Mouse (Mus musculus) lung, adult 2 months (tissue): ENCODE data around the gene Col6a6. TPM values are rescaled to one million over a fixed set of nuclear protein-coding genes. Genes with fewer than 3 reads are reported as not detected.
"Not testable (repeated sequence)": the region's sequence is repeated elsewhere in the genome, so short reads cannot be mapped to it uniquely, and the experiment has no call there.

Experiments
- DNase-seq: peaks from one replicate; pipeline ENCODE4 v3.0.0; 2022
- H3K4me1 ChIP-seq: fragments of 200-500 bp; 2 replicates; pipeline ENCODE4 v1.6.1; 2011; ENCODE audit warnings: low read length; ENCODE audit not compliant: control insufficient read depth, insufficient read depth
- H3K4me3 ChIP-seq: fragments of 200-500 bp; replicated peaks from 2 replicates; pipeline ENCODE3; 2011; ENCODE audit warnings: low read depth, mild to moderate bottlenecking, control low read depth, low read length; ENCODE audit errors: extremely low read depth
- CTCF ChIP-seq: fragments of 200-500 bp; IDR thresholded peaks from 2 replicates; pipeline ENCODE4 v1.5.1; 2011; ENCODE audit warnings: mild to moderate bottlenecking, low read length, control low read depth; ENCODE audit not compliant: insufficient read depth
- POLR2A ChIP-seq: fragments of 200-500 bp; IDR thresholded peaks from 2 replicates; pipeline ENCODE4 v1.6.1; 2011; ENCODE audit warnings: low read depth, mild to moderate bottlenecking, control low read depth, low read length, borderline replicate concordance; ENCODE audit errors: extremely low read depth
- WGBS: fragments of 180-500 bp; shearing (Covaris S2); methylation state at CpG from one replicate; pipeline ENCODE4 v1.1.7; 2018; 5-methylcytosine and 5-hydroxymethylcytosine counted together
- polyA plus RNA-seq: library from polyadenylated mRNA; depleted of rRNA; stranded (reverse); fragments of >200 nt; gene quantifications from 2 replicates; pipeline ENCODE4 v1.2.3, GENCODE M21; 2012; rRNA removed

Gene Col6a6
- 0.24 and 0.36 TPM in 2 replicates for polyA plus RNA-seq

DNA sequence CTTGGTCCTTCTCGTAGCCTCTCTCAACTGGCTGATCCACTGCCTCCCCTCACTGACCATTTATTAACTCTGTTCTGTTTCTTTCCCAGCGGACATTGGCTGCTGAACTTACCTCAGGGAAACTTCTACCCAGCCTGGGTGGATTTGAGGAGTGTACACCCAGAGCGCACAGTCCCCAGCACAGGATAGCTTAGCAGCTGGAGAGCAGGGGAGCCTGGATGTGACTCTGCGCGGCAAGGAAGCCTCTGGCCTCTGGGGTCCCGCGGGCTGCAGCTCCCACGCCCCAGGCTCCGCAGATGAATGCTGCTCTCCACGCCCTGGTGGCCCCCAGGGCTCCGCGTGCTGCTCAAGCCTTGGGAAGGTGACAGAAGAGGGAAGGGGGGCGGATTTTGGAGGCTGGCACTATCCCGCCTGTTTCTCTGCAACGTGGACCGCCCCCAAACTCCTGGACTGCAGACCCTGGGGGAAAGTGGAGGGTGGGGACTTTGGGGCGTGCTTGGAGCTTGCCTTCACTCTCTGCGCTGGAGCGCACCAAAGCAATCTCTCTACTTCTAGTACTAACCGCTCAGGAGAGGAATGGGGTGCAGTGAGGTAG is at the start of gene Col6a6:
TSS of gene Col6a6 (minus strand) at position 370 of the 595 bp plus-strand sequence.
- Histone ChIP-seq H3K4me1 (no peaks in the 10 kb centered on the region), H3K4me3 (no peak within 1 kb of the TSS)
- TF ChIP-seq POLR2A, result no peak
- no peak for TF ChIP-seq CTCF
- WGBS, result 21% methylated on average over 20 of the region's 20 CpGs
- no peak for DNase-seq

DNA sequence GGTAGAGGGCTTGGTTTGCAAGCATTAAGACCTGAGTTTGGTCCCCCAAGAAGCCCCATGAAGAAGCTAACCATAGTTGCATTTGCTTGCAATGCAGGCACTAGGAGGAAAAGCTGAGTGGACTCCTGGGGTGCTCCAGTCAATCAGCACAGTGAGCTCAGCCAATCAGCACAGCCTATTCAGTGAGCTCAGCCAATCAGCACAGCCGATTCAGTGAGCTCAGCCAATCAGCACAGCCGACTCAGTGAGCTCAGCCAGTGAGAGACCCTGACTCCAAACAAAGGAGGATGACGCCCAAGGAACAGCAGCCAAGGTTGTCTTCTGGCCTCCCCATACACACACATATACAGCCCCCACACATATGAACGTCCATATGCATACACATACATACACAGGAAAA is 48.2 kb upstream of the Col6a6 start:
- no peak for TF ChIP-seq POLR2A
- no peak for TF ChIP-seq CTCF
- no peak overlapping the region for H3K4me3 ChIP-seq
- no peaks in the 10 kb centered on the region for H3K4me1 ChIP-seq
- 87% methylated on average over 4 of the region's 4 CpGs for WGBS
- no peak for DNase-seq

DNA sequence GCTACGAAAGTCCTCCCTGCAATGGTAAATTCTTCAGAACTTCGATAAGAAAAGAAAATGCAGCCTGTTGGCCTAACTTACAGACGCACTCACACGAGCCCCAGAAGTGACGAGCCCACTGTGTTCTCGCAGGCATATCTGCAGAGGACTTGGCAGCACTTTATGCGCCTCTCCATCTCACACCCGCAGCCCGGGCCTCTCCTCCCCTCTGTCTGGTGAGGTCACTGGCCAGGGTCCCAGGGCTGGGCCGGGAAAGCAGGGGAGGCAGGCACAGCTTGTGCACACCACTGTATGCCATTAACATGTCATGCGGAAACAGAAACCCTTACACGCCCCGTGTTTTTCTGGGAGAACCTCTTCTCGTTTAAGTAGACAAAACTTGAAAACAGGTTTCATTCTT is 43.7 kb upstream of the Col6a6 start:
- TF ChIP-seq POLR2A (no peak), CTCF (no peak)
- no peak for DNase-seq
- Histone ChIP-seq H3K4me1 (no peaks in the 10 kb centered on the region), H3K4me3 (no peak overlapping the region)
- 62% methylated on average over 14 of the region's 14 CpGs for WGBS

DNA sequence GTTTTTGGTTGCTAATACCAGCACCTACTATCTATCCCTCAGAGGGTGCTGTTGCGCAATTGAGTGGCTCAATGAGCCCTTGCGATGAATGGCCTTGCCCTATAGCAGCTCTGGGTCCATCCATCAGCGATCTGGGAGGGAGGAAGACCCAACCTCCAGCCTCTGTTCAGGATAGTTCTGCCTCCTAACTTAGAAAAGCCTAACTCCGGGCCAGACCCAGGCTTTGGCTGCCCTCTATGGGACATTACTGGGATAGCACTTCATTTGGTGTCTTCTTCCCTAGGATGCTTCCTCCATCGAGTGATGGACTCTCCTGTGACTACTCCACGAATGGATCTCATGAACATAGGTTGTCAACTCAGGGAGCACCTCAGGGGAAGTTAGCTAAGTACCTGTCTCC is 29.8 kb upstream of the Col6a6 start:
- H3K4me1 ChIP-seq, result no peaks in the 10 kb centered on the region
- peak; percentile 38 for DNase-seq
- no peak overlapping the region for H3K4me3 ChIP-seq
- no peak for TF ChIP-seq POLR2A
- TF ChIP-seq CTCF, result peak; percentile 73
- 11% methylated on average over 6 of the region's 6 CpGs for WGBS

DNA sequence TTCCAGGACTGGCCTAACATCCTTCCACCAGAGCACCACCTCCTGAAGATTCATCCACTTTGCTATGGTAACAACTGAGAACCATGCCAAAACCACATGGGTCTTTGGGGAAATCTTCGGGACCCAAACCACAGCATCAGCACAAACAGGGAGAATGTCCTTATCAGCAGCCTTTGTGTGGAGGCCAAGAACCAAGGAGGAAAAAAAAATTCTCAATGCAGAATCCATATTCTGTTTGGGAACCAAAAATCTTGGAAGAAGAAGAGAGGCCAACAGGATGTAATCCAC is 24.8 kb upstream of the Col6a6 start:
- Histone ChIP-seq H3K4me1 (no peaks in the 10 kb centered on the region), H3K4me3 (no peak overlapping the region)
- TF ChIP-seq POLR2A (no peak), CTCF (no peak)
- WGBS, result 69% methylated on average over 1 of the region's 1 CpGs
- DNase-seq, result no peak

DNA sequence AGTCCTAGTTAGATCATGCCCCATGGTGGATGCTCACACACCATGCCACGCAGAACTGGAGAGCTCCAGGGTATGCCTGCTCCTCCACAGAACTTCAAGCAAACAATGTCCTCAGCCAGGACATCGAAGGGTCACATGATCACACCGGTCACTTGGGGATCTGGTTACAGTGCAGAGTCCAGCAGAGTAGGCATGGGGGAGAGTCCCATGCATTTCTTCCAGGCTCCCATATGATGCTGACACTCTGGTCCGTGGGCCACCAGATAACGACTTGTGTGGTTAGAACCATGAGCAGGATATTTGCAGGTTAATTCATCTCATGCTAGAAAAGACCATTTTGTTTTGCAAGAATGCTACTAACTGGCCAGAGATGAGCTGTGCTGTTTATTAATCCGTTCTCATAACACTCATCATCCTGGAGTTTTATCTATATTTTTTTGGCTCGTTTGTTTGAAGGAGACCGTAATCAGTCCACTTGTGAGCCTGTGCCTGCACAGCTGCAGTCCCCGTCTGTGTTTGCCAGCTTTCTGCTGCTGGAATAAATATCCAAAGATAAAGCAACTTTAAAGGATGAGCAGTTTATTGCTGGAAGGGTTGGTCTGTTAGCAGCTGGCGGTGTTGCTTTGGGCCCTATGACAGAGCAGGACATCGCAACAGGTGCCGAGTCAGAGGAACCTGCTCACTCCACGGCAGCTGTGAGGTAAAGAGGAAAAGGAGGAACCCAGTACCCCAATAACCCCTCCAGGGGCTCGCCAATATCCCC is 24.2 kb upstream of the Col6a6 start:
- Histone ChIP-seq H3K4me3 (no peak overlapping the region), H3K4me1 (no peaks in the 10 kb centered on the region)
- 48% methylated on average over 14 of the region's 14 CpGs for WGBS
- DNase-seq, result no peak
- TF ChIP-seq CTCF (no peak), POLR2A (no peak)

DNA sequence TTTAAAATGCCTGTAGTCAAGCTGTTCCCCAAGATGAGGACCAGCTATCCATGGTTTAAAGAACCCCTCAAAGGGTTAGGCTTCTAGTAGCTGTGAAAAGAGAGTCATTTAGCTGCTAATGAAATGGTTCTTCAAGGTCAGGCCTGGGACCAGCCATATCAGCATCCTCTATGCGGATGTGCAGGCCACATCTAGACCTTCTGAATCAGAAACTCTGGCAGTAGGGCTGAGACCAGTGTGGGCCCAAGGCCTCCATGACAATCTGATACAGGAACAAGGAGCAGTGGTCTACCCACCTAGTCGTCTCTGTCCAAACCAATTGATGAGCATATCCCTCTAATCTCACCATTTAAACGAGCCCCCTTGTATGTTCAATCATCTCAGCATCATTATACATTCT is 23.1 kb upstream of the Col6a6 start:
- no peak overlapping the region for H3K4me3 ChIP-seq
- DNase-seq, result no peak
- H3K4me1 ChIP-seq, result no peaks in the 10 kb centered on the region
- no peak for TF ChIP-seq CTCF
- no peak for TF ChIP-seq POLR2A
- 77% methylated on average over 3 of the region's 3 CpGs for WGBS

DNA sequence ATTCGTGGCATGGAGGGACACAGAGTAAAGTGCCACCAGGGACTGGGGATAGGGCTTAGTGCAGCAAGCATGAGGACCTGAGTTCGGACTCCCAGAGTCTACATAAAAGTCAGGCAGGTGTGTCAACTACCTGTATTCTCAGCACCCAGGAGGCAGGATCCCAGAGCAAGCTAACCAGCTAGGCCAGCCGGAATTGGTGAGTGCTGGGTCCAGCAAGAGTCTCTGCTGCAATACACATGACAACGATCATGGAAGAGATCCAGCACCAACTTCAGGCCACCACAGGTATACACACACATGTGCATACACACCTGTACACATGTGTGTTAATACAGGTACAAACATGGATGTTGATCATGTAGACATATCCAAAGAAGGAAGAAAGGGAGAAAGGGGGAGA is 20.4 kb upstream of the Col6a6 start:
- WGBS, result 72% methylated on average over 4 of the region's 4 CpGs
- no peak for DNase-seq
- H3K4me3 ChIP-seq, result no peak overlapping the region
- TF ChIP-seq POLR2A (no peak), CTCF (no peak)
- H3K4me1 ChIP-seq, result no peaks in the 10 kb centered on the region

DNA sequence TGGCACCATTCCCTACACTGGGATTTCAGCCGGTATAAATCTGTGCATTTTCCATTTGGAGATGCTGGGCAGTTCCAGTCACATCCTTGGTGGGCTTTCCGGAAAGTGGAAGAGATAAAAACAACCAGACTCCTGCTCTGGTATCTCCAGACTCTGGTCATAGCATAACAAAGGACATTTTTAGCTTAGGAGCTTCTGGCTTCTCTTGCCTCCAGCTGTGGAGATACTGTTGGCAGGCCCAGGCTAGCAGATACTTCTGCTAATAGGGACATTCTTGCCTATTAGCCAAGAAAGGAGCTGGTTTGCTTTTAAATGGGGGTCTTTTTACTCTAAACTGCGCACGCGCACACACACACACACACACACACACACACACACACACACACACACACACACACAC is 19.3 kb upstream of the Col6a6 start:
- no peak overlapping the region for H3K4me3 ChIP-seq
- TF ChIP-seq CTCF, result no peak
- no peak for TF ChIP-seq POLR2A
- H3K4me1 ChIP-seq, result no peaks in the 10 kb centered on the region
- DNase-seq, result no peak
- WGBS, result 87% methylated on average over 5 of the region's 5 CpGs

DNA sequence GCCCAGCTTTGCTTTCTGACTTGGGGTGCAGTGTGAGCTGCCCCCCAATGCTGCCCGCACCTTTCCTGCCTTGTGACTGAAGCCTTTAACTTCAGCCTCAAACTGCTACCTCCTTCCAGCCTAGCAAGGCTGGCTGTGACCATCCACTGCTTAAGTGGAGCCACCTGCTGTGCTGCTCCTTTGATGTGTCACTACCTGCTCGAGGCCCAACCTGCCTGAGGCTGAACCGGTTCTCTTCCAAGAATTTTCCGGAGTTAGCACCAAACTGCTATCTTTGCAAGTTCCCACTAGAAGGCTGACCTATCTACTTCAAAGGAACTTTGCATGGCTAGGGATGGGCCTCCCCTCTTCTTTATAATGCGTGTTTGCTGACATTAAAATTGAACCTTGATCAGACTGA is 13.4 kb upstream of the Col6a6 start:
- WGBS, result 48% methylated on average over 5 of the region's 5 CpGs
- H3K4me3 ChIP-seq, DNase-seq, H3K4me1 ChIP-seq: not testable (repeated sequence)

DNA sequence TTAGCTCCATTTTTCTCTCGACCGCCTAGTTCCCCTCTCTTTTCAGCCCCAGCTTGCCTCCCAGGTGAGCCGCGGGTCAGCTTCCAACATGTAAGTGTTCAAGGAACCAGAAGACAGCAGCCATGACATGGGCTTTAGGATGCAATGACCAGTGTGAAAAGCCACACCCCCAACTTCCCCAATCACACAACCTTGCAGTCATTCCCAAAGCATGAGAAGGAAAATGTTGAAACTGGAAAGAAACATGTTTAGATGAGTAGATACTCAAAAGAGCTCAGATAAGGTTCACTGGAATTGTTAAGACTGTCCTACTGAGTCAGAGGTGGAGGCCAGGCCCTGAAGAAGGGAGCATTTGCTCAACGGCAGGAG is 11.2 kb upstream of the Col6a6 start:
- no peak for DNase-seq
- no peak for TF ChIP-seq CTCF
- no peak for TF ChIP-seq POLR2A
- WGBS, result 88% methylated on average over 5 of the region's 5 CpGs

More for the DNA sequence above, 11.2 kb upstream of the Col6a6 start:
- Histone ChIP-seq H3K4me3 (no peak overlapping the region), H3K4me1 (no peaks in the 10 kb centered on the region)
